Mouse (Mus musculus) hindbrain, embryonic 16.5 days (tissue): ENCODE measurements around the gene Ppig. TPM values are rescaled to one million over a fixed set of nuclear protein-coding genes. Genes with fewer than 3 reads are reported as not detected.
"Not testable (repeated sequence)": the region's sequence is repeated elsewhere in the genome, so short reads cannot be mapped to it uniquely, and the experiment has no call there.

Source experiments
- ATAC-seq: fragments of 200-750 bp; cut with Nextera tagmentation; 2 replicates; pipeline ENCODE4 v1.8.0; 2017; ENCODE audit warnings: moderate TSS enrichment, moderate library complexity
- H3K27ac ChIP-seq: fragments of 300-500 bp; sonication (generic); 2 replicates; pipeline ENCODE4 v1.5.1; 2014; ENCODE audit warnings: low read depth, mild to moderate bottlenecking, control low read depth, low read length, moderate library complexity
- H3K27me3 ChIP-seq: fragments of 300-500 bp; sonication (generic); replicated peaks from 2 replicates; pipeline ENCODE4 v1.6.1; 2014; ENCODE audit warnings: low read length; ENCODE audit not compliant: control insufficient read depth, insufficient read depth
- H3K36me3 ChIP-seq: fragments of 300-500 bp; sonication (generic); 2 replicates; pipeline ENCODE4 v1.6.1; 2014; ENCODE audit warnings: mild to moderate bottlenecking, low read length, moderate library complexity, mixed read lengths; ENCODE audit not compliant: control insufficient read depth, insufficient read depth
- H3K4me1 ChIP-seq: fragments of 300-500 bp; sonication (generic); 2 replicates; pipeline ENCODE4 v1.6.1; 2014; ENCODE audit warnings: low read depth, low read length; ENCODE audit not compliant: control insufficient read depth, insufficient read depth
- H3K4me2 ChIP-seq: fragments of 300-500 bp; sonication (generic); 2 replicates; pipeline ENCODE4 v1.6.1; 2014; ENCODE audit warnings: mild to moderate bottlenecking, low read length, control low read depth, moderate library complexity
- H3K4me3 ChIP-seq: fragments of 300-500 bp; sonication (generic); 2 replicates; pipeline ENCODE4 v1.5.1; 2014; ENCODE audit warnings: mild to moderate bottlenecking, low read length, control low read depth, moderate library complexity
- H3K9ac ChIP-seq: fragments of 300-500 bp; sonication (generic); 2 replicates; pipeline ENCODE4 v1.6.1; 2014; ENCODE audit warnings: low read depth, mild to moderate bottlenecking, control low read depth, low read length, moderate library complexity
- H3K9me3 ChIP-seq: fragments of 300-500 bp; sonication (generic); 2 replicates; pipeline ENCODE4 v1.6.1; 2014; ENCODE audit warnings: mild to moderate bottlenecking, low read length, moderate library complexity; ENCODE audit not compliant: control insufficient read depth
- WGBS: fragments of 180-500 bp; shearing (Covaris S2); extraction: QIAGEN DNeasy Blood & Tissue Kit; methylation state at CpG from one replicate; pipeline ENCODE4 v1.1.7; 2014; 5-methylcytosine and 5-hydroxymethylcytosine counted together
- polyA plus RNA-seq: library from polyadenylated mRNA; unstranded; fragments of >200 nt; fragmentation: Nextera tagmentation; extraction: Ambion mirVana; gene quantifications from 2 replicates; pipeline ENCODE4 v1.2.1, GENCODE M21; 2015

Ppig gene
- 114 and 131 TPM in 2 replicates for polyA plus RNA-seq

GRCm38 (mm10) chr2:69722273-69722649, at the start of gene Ppig:
Gene Ppig, plus strand, starts transcription at chr2:69722545.
- Histone ChIP-seq H3K27me3 (no peaks in the 10 kb centered on the region), H3K27ac (peak within 1 kb of the TSS; percentile 92), H3K9ac (peak within 1 kb of the TSS; percentile 84), H3K36me3 (no peaks in the 10 kb centered on the region), H3K9me3 (no peaks in the 10 kb centered on the region), H3K4me2 (peak within 1 kb of the TSS; percentile 85), H3K4me3 (peak within 1 kb of the TSS; percentile 80), H3K4me1 (peaks cover 17% of the 10 kb centered on the region)
- ATAC-seq: no peak; the same call in 1 of the 2 replicates
- WGBS: 5% methylated on average over 12 of the region's 12 CpGs

- Histone ChIP-seq H3K9me3 (no peaks in the 10 kb centered on the region), H3K9ac (no peak overlapping the region), H3K4me1 (no peaks in the 10 kb centered on the region), H3K27ac (no peak overlapping the region), H3K27me3 (no peaks in the 10 kb centered on the region), H3K4me2 (no peak overlapping the region), H3K36me3 (no peaks in the 10 kb centered on the region; the same call in 1 of the 2 replicates), H3K4me3 (no peak overlapping the region)
- WGBS: 65% methylated on average over 5 of the region's 5 CpGs
- no peak for ATAC-seq
Measured at GRCm38 (mm10) chr2:69673723-69674122, 48.6 kb upstream of the Ppig start.

- ATAC-seq: no peak
- Histone ChIP-seq H3K9ac (no peak overlapping the region), H3K27me3 (no peaks in the 10 kb centered on the region), H3K36me3 (no peaks in the 10 kb centered on the region), H3K27ac (no peak overlapping the region), H3K4me2 (no peak overlapping the region), H3K4me3 (no peak overlapping the region), H3K4me1 (no peaks in the 10 kb centered on the region), H3K9me3 (no peaks in the 10 kb centered on the region)
- WGBS: 68% methylated on average over 9 of the region's 9 CpGs
Measured at GRCm38 (mm10) chr2:69675266-69675665, 47.1 kb upstream of the Ppig start.

- no peak overlapping the region for H3K4me3 ChIP-seq
- no peak overlapping the region for H3K27ac ChIP-seq
- no peaks in the 10 kb centered on the region for H3K27me3 ChIP-seq
- no peak overlapping the region for H3K4me2 ChIP-seq
- H3K9ac ChIP-seq: no peak overlapping the region
- ATAC-seq: no peak
- H3K9me3 ChIP-seq: no peaks in the 10 kb centered on the region
- H3K4me1 ChIP-seq: no peaks in the 10 kb centered on the region
- no peaks in the 10 kb centered on the region for H3K36me3 ChIP-seq
- 62% methylated on average over 2 of the region's 2 CpGs for WGBS
Measured at GRCm38 (mm10) chr2:69676713-69677112, 45.6 kb upstream of the Ppig start.

GRCm38 (mm10) chr2:69677215-69677614, 45.1 kb upstream of the Ppig start:
- 82% methylated on average over 2 of the region's 2 CpGs for WGBS
- not testable (repeated sequence) for H3K4me2 ChIP-seq, H3K27ac ChIP-seq, H3K4me1 ChIP-seq, ATAC-seq, H3K27me3 ChIP-seq, H3K9me3 ChIP-seq, H3K4me3 ChIP-seq, H3K9ac ChIP-seq, H3K36me3 ChIP-seq

GRCm38 (mm10) chr2:69679990-69680389, 42.4 kb upstream of the Ppig start:
- H3K36me3 ChIP-seq: no peaks in the 10 kb centered on the region
- no peak overlapping the region for H3K4me3 ChIP-seq
- H3K9ac ChIP-seq: no peak overlapping the region
- 61% methylated on average over 6 of the region's 6 CpGs for WGBS
- ATAC-seq: no peak
- no peak overlapping the region for H3K4me2 ChIP-seq
- H3K4me1 ChIP-seq: peaks cover 2% of the 10 kb centered on the region; the same call in 1 of the 2 replicates
- H3K27ac ChIP-seq: no peak overlapping the region
- no peaks in the 10 kb centered on the region for H3K27me3 ChIP-seq
- H3K9me3 ChIP-seq: no peaks in the 10 kb centered on the region

- H3K4me1 ChIP-seq: peaks cover 2% of the 10 kb centered on the region; the same call in 1 of the 2 replicates
- no peak for ATAC-seq
- no peaks in the 10 kb centered on the region for H3K27me3 ChIP-seq
- WGBS: 89% methylated on average over 4 of the region's 4 CpGs
- H3K27ac ChIP-seq: no peak overlapping the region
- no peak overlapping the region for H3K4me3 ChIP-seq
- H3K9ac ChIP-seq: no peak overlapping the region
- H3K9me3 ChIP-seq: no peaks in the 10 kb centered on the region
- H3K36me3 ChIP-seq: peaks cover 7% of the 10 kb centered on the region; the same call in 1 of the 2 replicates
- no peak overlapping the region for H3K4me2 ChIP-seq
Measured at GRCm38 (mm10) chr2:69681931-69682330, 40.4 kb upstream of the Ppig start.

GRCm38 (mm10) chr2:69683036-69683805, 39.1 kb upstream of the Ppig start:
- ATAC-seq: 0 out of 2 replicates have a peak, but pooled peaks have one; percentile 37
- WGBS: 19% methylated on average over 13 of the region's 13 CpGs
- H3K4me2 ChIP-seq: peak overlapping the region; percentile 35
- no peaks in the 10 kb centered on the region for H3K27me3 ChIP-seq
- H3K27ac ChIP-seq: no peak overlapping the region
- H3K9me3 ChIP-seq: no peaks in the 10 kb centered on the region
- H3K4me1 ChIP-seq: peaks cover 2% of the 10 kb centered on the region; the same call in 1 of the 2 replicates
- no peak overlapping the region for H3K9ac ChIP-seq
- H3K4me3 ChIP-seq: no peak overlapping the region
- H3K36me3 ChIP-seq: peaks cover 11% of the 10 kb centered on the region

- Histone ChIP-seq H3K4me3 (no peak overlapping the region), H3K36me3 (peaks cover 13% of the 10 kb centered on the region), H3K4me1 (peaks cover 2% of the 10 kb centered on the region; the same call in 1 of the 2 replicates), H3K9ac (no peak overlapping the region), H3K27me3 (no peaks in the 10 kb centered on the region), H3K27ac (no peak overlapping the region), H3K4me2 (no peak overlapping the region), H3K9me3 (no peaks in the 10 kb centered on the region)
- ATAC-seq: no peak
- WGBS: 95% methylated on average over 3 of the region's 3 CpGs
Measured at GRCm38 (mm10) chr2:69684488-69684887, 37.9 kb upstream of the Ppig start.
